Mouse (Mus musculus): ENCODE measurements around the gene Ramac.

DNA sequence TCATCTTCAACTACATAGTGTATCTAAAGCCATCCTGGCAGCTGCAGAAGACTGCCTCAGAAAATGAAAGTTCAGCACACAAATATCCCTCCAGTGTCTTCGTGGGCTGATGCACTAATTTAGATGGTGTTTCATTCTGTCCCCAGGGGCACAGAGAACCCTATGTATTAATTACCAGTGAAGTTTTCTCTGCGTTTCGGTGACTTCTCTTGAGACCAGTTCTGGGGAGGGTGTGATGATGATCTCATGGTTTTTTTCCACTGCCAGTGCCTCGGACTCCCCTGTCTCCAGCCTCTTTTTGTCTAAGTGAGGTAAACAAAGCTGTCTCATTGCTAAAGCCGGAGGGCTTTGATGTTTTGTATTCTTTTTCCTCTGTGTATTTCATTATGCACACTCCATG lies 12.6 kb downstream of the Ramac start:
- TF ChIP-seq POLR2A (IDR thresholded peaks at IDR 0.05; ENCODE audit: low read depth, low read length) (no peak), MAX (IDR thresholded peaks at IDR 0.05; ENCODE audit: low read length) (no peak), ZC3H11A (IDR thresholded peaks at IDR 0.05; ENCODE audit: low read depth, low read length) (no peak), EP300 (IDR thresholded peaks at IDR 0.05; ENCODE audit: low read length) (no peak), MEF2A (IDR thresholded peaks at IDR 0.05; ENCODE audit: borderline replicate concordance, low read depth, low read length) (no peak), CTCF (conservative IDR thresholded peaks at IDR 0.05 in 1 of 2, IDR thresholded peaks at IDR 0.05 in 1 of 2; ENCODE audit: low read depth in 2 of 2, low read length in 2 of 2) (no peak), NELFE (IDR thresholded peaks at IDR 0.05; ENCODE audit: low read depth, low read length) (no peak), MYC (IDR thresholded peaks at IDR 0.05; ENCODE audit: low read depth, low read length) (no peak), MAFK (IDR thresholded peaks at IDR 0.05; ENCODE audit: insufficient replicate concordance, low read length) (no peak), ETS1 (conservative IDR thresholded peaks at IDR 0.05; ENCODE audit: low read depth, low read length) (no peak; the same call in 1 of the 2 replicates)
